Mouse (Mus musculus): ENCODE results near the gene Car12.

The Car12 gene

GRCm38 (mm10) chr9:66714022-66714515, 583 bp downstream of the Car12 start:
- DNase-seq, result no peak

- no peak for DNase-seq
Observed at GRCm38 (mm10) chr9:66715361-66715760, 1.9 kb downstream of the Car12 start.

GRCm38 (mm10) chr9:66716533-66716932, 3.0 kb downstream of the Car12 start:
- no peak for DNase-seq

DNA sequence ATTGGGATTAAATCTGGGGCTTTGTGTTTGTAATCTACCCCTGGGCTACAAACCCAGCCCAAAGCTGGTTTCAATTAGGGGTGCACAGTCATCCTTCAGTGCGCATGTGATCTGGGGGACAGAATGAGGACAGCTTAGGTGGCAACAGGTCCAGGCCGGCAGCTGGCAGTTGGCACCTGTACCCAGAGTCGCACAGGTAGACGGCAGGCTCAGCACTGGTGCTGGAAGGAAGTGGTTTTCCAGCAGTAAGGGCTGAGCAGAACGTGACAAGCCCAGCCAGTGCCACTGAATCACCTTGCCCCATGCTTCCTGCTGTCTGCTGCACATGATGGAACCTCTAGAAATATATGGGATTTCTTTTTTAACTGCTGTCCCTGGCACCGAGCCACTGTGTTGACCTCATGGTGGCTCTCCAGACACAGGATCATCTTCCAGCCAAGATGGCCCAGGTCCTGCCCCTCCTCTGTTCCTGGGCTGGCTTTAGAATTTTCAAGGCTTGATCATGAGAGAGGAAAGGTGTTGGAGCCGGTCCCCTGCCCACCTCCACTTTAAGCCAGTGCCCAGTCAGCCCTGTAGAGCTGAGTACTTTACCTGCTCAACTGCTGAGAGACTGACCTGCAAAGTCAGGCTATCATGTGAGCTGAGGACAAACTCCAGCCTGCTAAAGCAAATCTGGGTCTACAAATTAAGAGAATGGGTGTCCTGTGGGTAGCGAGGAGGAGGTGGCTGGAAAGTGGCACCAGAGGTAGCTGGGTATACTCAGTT, 7.4 kb downstream of the Car12 start:
- DNase-seq, result no peak

DNA sequence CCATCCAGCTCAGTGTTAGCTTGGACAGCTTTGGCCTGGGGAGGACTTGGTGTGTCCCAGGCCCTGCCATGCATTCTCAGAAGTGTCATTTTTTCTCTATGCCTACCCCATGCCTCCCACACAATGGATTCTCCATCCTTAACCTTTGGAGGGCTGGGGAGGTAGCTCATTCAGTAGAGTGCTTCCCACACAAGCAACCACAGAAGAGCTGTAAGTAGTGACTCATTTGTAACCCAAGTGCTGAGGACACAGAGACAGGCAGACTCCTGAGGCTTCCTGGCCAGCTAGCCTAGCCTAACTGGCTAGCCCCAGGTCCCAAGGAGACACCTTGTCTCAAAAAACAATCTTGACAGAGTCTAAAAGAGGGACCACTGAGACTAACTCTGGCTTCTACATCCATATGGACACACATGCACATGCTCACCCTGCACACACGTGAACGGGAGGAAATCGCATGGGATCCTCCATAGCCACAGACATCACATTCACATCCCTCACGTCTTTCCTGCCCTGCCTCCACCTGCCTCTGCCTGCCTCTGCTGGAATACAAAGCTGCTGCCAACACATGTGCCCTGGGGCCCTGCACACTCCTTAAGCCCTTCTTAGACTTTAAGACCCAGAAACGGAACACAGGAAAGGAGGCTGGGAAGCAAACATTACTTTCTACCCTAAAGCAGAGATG, 8.8 kb downstream of the Car12 start:
- no peak for DNase-seq

DNA sequence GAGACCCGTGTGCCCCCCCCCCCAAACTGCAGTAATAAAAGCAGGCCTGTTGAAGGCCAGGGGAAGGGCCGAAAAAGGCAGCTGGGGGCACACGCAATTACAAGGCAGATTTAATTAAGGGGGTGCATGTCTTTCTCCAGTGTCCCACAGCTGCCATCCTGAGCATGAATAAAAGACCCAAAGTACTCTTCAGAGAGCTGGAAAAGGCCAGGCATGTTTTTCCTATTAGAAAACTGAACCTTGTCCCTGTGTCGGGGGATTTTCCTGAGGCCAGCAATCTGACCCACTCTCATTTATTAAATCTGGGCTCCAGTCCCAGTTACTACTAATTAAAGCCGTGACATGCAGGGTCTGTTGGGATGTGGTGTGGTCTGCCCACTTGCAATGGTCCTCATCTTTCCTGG, 9.4 kb downstream of the Car12 start:
- DNase-seq, result no peak

- no peak for DNase-seq
Observed at GRCm38 (mm10) chr9:66725591-66725990, 12.1 kb downstream of the Car12 start.

DNA sequence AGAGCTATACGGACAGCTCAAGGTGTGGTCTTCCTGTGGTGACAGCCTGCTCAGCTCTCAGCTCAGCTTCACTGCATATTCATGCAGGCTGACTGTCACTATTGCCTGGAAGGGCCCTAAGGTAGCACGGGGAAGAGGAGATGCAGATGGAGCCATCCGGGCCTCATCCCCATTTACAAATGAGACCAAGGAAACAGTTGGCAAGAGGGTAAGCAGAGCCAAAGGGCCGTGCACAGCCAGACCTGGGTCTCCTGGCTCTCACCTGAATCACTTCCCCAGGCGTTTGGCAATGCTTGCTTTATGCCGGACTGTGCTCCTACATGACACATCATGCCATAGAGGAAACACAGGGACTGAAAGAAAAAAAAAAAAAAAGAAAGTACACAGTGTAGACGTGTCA, 13.8 kb downstream of the Car12 start:
- DNase-seq, result no peak

DNA sequence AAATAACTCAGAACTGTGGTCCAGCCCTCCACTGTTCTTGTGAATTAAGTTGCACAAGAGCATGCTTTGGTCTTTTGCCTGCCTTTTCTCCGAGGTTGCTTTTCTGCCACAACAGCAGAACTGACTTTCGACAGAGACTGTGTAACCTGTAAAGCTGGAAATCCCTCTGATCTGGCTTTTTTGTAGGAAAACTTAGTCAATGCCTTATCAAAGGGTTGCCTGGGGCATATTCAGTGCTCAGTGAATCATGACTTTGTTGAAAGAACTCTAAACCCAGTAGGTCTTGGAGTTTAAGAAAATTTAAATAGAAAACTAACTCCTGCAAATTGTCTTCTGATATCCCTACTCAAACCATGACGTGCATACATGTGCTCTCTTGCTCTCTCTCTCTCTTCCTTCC, 17.1 kb downstream of the Car12 start:
- no peak for DNase-seq

DNA sequence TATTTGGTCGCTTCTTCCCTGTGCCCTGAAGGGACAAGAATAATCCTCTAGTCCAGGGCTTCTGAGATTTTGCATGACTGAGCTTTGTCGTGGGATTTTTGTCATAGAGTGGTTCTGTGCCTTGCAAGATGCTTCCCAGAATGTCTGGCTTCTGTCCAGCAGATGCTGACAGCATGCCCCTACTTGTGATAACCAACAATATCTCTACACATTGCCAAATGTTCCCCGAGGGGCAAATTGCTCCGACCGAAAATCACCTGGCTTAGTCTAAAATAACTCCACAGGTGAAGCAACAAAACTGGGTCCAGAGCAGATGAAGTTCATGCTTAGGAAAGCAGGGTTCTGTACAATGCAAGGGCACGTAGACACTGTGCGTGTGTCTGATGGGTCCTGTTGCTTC, 17.8 kb downstream of the Car12 start:
- DNase-seq, result no peak

DNA sequence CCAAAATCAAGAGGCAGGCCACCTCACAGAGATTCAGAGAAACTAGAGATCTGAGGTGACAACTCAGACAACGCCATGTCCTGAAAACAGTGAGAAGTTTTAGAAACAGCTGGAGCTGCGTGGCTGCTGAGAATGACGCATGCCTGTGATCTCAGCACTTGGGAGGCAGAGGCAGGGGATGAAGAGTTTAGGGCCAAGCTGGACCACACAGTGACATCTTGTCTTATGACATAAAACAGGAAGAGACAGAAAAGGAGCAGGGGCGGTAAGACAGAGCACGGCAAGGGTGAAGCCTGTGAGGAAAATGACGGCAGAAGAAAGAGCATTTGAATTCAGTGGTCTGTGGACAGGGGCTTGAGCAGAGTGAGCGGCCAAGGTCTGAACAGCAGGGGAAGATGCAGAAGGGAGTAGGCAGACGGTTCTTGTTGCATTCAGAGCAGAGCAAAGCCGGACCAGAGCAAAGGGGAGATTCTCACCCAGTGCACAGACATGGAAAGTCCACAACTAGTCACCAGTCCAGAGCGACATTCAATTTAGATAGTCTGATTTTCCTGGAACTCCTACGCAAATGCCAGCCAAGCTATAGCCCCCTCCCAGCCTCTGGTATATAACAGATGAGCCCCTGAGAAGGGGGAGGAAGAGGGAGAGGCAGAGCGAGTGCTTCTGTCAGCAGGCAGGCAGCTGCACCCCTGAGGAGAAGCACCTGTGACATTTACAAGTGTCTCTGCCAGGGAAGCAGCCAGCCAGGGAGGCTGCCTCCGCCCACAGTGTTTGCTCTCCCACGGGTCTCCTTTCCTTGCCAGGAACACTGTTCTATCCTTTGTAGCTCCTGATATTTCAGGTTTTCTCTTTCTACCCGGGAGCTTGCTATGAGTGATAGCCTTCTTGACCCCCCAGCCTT, 19.6 kb downstream of the Car12 start:
- DNase-seq, result no peak

- DNase-seq, result no peak
Observed at GRCm38 (mm10) chr9:66734568-66734967, 21.1 kb downstream of the Car12 start.

- no peak for DNase-seq
Observed at GRCm38 (mm10) chr9:66735122-66735521, 21.6 kb downstream of the Car12 start.

DNA sequence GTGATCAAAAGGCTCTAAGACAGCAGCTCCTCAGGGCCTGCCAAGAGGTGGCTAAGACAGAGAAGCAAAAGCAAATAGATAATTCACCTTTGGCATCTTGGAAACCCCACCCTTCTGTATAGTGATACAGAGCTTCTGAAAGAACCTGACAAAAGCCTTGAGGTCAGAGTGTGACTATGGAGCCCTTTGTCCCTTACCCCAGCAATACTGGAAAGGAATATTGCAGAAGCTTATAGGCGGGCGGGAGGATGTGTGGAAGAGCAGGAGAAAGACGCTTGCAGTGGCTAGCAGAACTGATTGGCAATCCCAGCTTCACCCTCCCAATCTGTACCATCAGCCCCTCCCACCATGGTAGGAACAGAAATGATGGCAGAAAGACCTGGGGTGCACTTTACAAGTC, 22.5 kb downstream of the Car12 start:
- no peak for DNase-seq

DNA sequence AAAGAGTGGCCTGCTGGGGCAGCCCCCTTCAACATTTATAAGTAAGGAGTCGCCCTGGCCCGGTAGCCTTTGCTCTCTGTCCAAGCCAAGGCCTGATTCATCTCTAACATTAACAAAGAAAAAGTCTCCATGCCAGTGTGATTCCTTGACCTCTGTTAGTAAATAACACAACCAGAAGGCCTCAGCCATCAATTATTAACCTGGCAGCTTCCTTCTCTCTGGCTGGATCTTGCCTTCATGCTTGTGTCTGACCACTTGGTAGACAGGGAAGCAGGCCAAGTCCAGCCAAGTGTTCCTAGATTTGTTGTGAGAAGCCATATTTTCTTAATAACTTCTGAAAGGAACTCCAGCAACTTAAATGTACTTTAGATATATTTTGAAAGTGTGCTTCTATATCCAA, 23.1 kb downstream of the Car12 start:
- DNase-seq, result no peak

DNA sequence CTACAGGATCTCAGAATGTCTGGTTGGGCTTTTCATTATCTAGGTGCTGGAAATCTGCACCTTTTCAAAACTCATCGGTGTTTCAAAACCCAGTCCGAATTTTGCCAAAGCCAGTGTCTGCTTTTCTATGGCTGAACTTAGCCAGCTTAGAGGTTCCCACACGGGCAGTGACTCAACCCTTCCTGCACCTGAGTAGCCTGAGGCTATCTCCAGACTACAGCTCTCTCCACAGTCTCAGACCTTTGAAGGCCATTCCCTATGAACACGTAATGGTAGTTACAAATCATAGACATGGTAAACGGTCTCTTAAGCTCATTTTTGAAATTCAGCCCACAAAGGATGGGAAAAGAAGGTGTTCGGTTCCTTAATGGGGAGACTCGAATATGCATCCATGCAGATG, 26.0 kb downstream of the Car12 start:
- no peak for DNase-seq

DNA sequence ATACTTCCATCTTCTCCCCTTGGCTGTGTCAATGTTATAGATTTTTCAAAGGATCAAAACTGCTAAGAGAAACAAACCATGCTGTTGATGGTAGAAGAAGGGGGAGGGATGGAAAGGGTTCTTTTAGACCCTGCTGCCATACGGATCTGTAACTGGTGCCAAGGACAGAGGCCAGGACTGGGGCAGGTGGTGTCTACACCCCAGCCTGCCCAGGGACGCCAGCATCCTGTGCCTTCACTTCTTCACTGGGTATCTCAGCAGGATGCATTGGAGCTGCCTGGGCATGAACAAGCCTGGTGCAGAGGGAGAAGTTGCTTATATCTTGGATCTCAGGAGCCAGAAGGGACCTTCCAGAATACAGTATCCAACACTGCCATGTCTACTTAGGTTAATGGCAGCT, 31.0 kb downstream of the Car12 start:
- no peak for DNase-seq

DNA sequence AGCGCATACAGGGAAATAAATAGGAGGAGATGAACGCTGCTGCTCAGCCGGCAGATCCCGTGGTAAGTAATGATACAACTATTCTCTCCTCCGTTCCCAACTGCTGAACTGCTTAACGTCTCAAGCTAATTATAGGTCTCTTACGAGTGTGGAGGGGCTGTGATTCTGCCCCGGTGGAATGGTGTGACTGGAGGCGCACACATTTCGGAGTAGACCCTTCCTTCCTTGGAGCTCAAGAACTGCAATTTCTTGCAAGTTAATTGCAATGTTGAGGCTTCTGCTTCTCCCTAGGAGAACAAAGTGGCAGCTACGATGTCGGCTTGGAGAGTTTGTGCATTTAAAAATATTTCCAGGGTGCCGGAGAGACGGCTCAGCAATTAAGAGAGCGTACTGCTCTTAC, 34.9 kb downstream of the Car12 start:
- no peak for DNase-seq

DNA sequence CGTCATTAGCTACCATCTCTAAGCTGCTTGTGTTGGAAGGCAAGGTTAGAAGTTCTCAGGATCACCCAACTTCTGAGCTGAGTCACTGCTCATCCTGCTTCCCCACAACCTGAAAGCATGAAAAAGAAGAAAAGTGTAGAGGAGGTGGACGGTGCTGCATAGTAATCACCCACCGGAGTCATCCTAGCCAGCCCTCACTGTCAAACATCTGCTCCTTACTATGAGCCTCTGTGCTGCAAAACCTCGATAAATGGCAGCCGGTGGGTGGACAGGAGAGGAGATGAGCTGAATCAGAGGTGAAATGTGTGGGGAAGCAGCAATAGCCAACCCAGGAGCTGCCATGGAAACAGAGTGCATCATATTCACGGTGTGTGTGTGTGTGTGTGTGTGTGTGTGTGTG, 39.4 kb downstream of the Car12 start:
- DNase-seq, result no peak

DNA sequence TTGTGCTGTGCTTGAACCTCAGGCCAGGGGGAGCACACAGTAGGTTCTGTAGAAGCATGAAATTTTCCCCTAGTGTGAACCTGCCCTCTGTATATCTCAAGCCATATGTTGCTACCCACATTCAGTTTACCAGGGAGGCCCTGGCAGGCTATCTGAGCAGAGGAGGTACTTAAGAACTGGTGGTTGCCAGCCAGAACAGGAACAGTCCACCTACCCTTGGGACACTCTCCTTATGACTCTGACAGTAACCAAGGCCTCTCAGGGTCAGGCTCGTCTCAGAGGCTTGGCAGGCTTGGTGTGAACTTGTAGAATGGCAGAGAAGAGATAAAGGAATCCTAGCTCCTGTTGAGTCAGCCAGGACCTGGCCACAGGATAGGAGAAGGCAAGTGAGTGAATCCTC, 47.5 kb downstream of the Car12 start:
- DNase-seq, result no peak

DNA sequence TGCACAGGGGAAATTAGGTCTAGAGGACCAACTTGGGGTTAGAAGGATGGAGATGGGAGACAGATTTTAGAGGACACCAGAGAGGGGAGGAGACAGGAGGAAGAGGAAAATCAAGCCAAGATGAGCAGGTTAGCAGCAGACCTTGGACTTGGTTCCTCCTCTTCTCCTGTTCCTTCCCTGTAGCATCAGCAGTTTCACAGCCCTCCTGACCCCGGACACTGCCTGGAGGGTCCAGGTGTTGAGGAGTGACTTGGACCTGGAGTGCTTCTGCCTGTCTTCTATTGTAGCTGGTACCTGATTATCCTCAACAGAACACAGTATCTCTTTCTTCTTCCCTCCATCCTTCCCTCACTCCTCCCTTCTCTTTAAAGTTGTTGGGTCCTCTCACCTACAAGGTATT, 55.2 kb downstream of the Car12 start:
- no peak for DNase-seq

DNA sequence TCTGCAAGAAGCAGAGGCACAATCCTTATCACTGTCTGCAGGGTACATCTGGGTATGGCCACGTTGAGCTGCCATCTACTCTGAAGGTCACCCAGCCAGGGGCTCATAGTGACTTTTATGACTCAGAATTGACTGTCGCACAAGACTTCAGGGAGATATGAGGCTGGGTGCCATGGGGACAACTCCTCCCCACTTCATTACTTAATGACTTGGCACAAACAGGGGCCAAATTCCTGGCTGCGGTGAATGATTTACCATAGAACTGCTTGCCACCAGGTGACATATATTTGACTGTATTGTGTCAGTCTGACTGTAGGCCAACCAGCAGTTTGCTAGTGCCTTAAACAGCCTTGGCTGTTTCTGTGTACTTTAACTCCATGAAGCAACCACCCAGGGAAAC, 55.8 kb downstream of the Car12 start:
- DNase-seq, result peak in 1 of 2 experiments; percentile 16

DNA sequence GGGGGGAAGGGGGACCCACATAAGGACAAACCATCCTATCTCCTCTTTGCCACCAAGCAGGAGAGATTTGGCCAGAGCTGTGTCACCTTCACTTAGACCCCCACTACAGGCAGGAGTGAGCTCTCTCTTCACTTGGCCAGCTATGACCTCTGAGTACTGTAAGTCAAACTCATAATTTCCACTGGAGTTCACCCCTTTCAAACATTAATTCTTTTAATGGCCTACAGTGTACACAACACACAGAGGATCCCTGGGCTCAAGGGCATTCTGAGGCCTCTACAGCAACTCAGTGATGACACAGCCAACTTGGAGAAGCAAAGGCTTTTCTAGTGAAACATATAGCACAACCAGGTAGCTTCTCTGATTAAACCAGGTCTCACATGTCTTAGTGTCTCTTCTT, 57.2 kb downstream of the Car12 start:
- no peak for DNase-seq

DNA sequence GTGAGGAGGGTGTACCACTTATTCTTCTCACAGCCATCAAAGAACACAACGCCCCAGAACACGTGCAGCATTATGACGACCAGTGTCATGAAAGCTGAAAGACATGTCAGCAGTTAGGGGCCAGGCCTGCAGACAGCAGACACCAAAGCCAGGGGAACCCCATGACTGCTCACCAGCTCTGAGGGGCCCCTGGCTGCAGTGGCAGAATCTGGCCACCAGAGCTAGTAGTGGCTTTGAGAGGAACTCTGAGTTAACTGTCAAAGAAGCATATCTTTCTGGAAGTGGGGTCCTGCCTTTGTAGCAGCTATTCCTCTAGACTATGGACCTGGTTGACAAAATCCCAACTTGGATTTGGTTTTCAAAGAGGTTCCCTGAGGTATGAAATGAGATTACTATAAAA, 71.1 kb downstream of the Car12 start:
- DNase-seq, result peak in 1 of 2 experiments; percentile 27

All from lung, postnatal 4 days (tissue).